Mouse (Mus musculus) lung, adult 2 months (tissue): ENCODE results near the gene Hhat.

Experiments
- CTCF ChIP-seq: fragments of 200-500 bp; IDR thresholded peaks from 2 replicates; pipeline ENCODE4 v1.5.1; 2011; ENCODE audit warnings: mild to moderate bottlenecking, low read length, control low read depth; ENCODE audit not compliant: insufficient read depth
- POLR2A ChIP-seq: fragments of 200-500 bp; IDR thresholded peaks from 2 replicates; pipeline ENCODE4 v1.6.1; 2011; ENCODE audit warnings: low read depth, mild to moderate bottlenecking, control low read depth, low read length, borderline replicate concordance; ENCODE audit errors: extremely low read depth

- no peak for TF ChIP-seq CTCF
- TF ChIP-seq POLR2A, result no peak
Measured at GRCm38 (mm10) chr1:192693644-192694043, 77.4 kb downstream of the Hhat start.
